Mouse (Mus musculus): Measurements from ENCODE around the gene Zranb2. TPM values are rescaled to one million over a fixed set of nuclear protein-coding genes. Genes with fewer than 3 reads are reported as not detected.
A peak's percentile ranks its signal among the peaks of the same experiment; 100 is the strongest.

The Zranb2 gene
- polyA plus RNA-seq, 1 experiment from 2014 or later = 118 TPM

DNA sequence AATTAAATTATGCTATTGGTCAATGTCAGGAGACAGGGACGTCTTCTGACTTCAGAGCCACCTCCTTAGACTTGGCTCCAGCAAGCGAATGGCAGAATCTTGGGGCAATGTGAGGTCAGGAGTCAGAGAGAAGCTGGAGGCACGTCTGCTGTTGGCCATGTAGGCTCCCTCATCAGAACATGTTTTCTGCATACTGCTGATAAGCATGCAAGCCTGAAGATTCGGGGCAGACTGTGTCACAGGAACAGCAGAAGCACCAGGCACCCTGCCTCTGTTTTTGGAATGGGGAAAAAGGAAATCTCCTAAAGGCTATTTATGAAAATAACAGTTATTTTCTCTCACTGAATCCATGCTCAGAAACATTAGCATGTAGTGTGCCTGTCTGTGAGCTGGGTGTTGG lies 46.3 kb downstream of the Zranb2 start:
- H3K9ac ChIP-seq = no peak overlapping the region
- H3K9me3 ChIP-seq (replicated peaks) = no peaks in the 10 kb centered on the region
- H3K27ac ChIP-seq = no peak overlapping the region
- no peak overlapping the region for H3K4me2 ChIP-seq (replicated peaks)
- 0 out of 2 replicates have a peak, but pooled peaks cover 5% of the 10 kb centered on the region for H3K27me3 ChIP-seq
- H3K36me3 ChIP-seq = no peaks in the 10 kb centered on the region
- WGBS = 76% methylated on average over 4 of the region's 4 CpGs
- no peak overlapping the region for H3K4me3 ChIP-seq
- ATAC-seq (ENCODE audit: low FRiP score) = no peak
- H3K4me1 ChIP-seq = peaks cover 5% of the 10 kb centered on the region

GRCm38 (mm10) chr3:157581755-157582154 lies 47.8 kb downstream of the Zranb2 start:
- WGBS = 33% methylated on average over 2 of the region's 2 CpGs

DNA sequence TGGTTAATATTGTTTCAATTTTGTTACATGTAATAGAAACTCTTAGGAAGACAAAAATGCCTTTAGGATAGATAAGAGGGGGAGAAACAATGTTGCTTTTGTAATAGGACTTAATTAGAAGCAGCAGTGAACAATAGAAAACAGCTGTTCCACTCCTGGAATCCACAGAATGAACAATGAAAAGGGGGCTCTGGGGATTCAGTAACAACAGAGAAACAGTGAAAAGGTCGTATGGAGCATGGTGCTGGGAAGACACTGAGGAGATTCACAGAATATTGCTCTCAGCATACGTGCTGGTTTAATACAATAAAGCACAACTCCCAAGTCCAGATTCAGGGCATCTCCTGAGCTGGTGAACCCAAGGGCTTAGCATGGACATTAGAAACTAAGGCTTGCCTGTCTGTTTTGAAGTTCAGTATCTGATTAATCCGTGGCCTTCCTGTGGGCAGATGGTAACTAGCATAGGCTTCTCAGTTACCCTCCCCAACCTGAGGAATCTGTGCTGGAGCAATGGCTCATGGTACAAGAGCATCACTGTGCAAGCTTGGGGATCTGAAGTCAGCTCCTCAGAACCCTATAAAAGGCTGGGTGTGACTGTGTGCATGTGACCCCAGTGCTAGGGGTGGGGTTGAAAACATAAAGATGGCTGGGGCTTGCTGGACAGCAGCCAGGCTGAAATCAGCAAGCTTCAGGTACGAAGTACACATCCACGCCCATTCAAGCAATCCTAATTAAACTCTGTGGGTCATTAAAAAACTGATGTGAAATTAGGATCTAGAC lies 48.9 kb downstream of the Zranb2 start:
- no peak overlapping the region for H3K4me2 ChIP-seq (replicated peaks)
- WGBS = 44% methylated on average over 5 of the region's 5 CpGs
- H3K9ac ChIP-seq = no peak overlapping the region
- H3K9me3 ChIP-seq (replicated peaks) = no peaks in the 10 kb centered on the region
- peaks cover 5% of the 10 kb centered on the region for H3K4me1 ChIP-seq
- H3K4me3 ChIP-seq = no peak overlapping the region
- no peaks in the 10 kb centered on the region for H3K36me3 ChIP-seq
- no peak for ATAC-seq (ENCODE audit: low FRiP score)
- H3K27ac ChIP-seq = no peak overlapping the region
- 0 out of 2 replicates have a peak, but pooled peaks cover 5% of the 10 kb centered on the region for H3K27me3 ChIP-seq

More at GRCm38 (mm10) chr3:157581755-157582154, 47.8 kb downstream of the Zranb2 start:
- no peak overlapping the region for H3K27ac ChIP-seq
- no peak overlapping the region for H3K4me2 ChIP-seq (replicated peaks)
- no peak for ATAC-seq (ENCODE audit: low FRiP score)
- H3K36me3 ChIP-seq = no peaks in the 10 kb centered on the region
- peaks cover 5% of the 10 kb centered on the region for H3K4me1 ChIP-seq
- no peak overlapping the region for H3K9ac ChIP-seq
- no peaks in the 10 kb centered on the region for H3K9me3 ChIP-seq (replicated peaks)
- H3K4me3 ChIP-seq = no peak overlapping the region
- 0 out of 2 replicates have a peak, but pooled peaks cover 5% of the 10 kb centered on the region for H3K27me3 ChIP-seq

DNA sequence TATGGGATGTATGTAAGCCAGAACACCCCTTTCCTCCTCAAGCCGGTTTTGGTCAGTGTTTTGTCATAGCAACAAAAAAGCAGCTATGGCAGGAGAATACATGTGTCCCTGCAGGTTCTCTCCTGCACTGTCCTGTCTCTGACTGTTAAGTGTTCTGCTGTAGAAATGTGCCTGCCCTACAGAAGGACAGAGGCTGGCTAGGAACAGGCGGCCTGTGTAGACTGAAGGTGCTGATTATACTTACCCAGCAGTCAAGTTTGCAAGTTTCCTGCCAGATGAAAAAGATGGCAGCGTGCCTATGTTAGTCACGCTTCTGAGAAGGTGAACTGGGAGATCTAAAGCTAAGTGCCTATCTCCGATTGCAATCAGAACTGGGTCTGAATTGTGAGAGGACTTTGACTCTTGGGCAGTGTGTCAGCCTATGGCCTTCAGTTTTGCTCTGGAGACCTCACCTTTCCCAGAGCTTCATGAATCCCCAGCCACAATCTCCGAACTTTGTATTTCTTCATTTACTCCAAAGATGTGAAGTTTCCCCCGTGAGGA lies 63.9 kb downstream of the Zranb2 start:
- Histone ChIP-seq H3K36me3 (no peaks in the 10 kb centered on the region), H3K4me2 (replicated peaks) (no peak overlapping the region), H3K4me3 (no peak overlapping the region), H3K27ac (no peak overlapping the region), H3K9ac (no peak overlapping the region), H3K27me3 (no peaks in the 10 kb centered on the region), H3K4me1 (no peaks in the 10 kb centered on the region), H3K9me3 (replicated peaks) (no peaks in the 10 kb centered on the region)
- no peak for ATAC-seq (ENCODE audit: low FRiP score)
- WGBS = 89% methylated on average over 7 of the region's 7 CpGs

MicroRNA genes within 50 kb of the gene (microRNA counts, 519-probe panel; counts per million panel counts)
- microRNA mmu-miR-186 = 470 counts per million, percentile 58 among the panel's probes with 10 or more counts

Small RNAs within 50 kb of the gene (microRNA-seq; reads per million reads assigned to microRNA genes)
- 476 reads per million, percentile 66 among the genes with 10 or more reads in this experiment for gene Mir186

Other genes starting within 250 kb of the Zranb2 start
- 2.7 and 3.8 TPM in 2 replicates for gene Ptger3, start 32.7 kb downstream of the Zranb2 start, polyA plus RNA-seq (2016; fragmentation: Nextera tagmentation; extraction: Ambion mirVana)